Mouse (Mus musculus): Measurements from ENCODE around the gene Gm42791. TPM values are rescaled to one million over a fixed set of nuclear protein-coding genes. Genes with fewer than 3 reads are reported as not detected.

Gene Gm42791
- 1 to 10 TPM; 2.1 to 2.7 (median 2.5) TPM for total RNA-seq (2022)

DNA sequence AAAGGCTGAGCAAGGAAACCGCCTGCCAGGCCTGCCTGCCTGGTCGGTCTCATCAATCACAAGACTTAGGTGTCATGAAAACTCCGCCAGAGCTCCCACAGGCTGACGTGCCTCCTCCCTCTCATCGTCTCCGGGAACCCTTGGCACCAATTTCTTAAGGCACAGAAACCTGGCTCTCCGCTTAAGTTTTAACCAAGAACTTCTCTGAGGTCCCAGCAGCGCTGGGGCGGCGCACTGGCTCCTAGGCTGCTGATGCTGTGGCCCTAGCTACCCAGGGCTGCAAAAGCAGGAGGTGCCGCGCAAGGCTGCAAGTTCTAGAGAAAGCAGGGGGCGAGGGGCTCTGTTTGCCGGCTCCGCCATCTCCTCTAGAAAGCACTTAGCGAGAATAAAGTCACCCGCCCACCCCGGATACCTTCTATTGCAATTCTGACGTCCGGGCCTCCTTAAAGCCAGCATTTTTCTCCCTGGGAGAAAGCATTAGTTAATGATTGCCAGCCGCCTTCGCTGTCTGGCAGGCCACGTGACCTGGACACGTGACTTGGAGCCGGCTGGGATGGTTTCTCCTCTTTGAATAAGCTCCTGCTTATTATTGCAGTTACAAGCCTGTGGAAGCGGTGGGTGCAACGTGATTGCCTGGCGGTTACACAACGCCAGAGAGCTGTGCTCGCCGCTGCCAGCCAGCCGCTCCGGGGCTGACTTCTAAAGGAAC is at the start of gene Gm42791:
Gene Gm42791, minus strand, starts transcription at position 442 of the 709 bp plus-strand sequence.
- peak; percentile 95 to 97 for DNase-seq (ENCODE audit: low spot score in 2 of 2)

DNA sequence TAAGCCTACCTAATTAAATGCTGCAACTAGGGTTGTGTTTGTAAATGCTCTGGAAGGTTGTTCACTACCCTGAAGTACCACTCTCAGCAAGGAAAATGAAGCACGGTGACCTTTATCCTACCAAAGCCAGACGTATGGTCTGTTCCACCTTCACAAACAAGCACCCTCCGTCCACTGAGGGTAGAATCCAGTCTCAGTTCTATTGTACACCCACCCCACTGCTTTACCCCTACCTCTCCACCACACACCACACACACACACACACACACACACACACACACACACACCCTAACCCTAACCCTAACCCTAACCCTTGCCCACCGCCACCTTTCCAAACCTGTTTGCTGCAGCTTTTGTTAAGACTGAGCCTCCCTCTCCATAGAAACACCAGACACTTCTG is 49.1 kb upstream of the Gm42791 start:
- DNase-seq (ENCODE audit: low spot score in 2 of 2), result no peak

DNA sequence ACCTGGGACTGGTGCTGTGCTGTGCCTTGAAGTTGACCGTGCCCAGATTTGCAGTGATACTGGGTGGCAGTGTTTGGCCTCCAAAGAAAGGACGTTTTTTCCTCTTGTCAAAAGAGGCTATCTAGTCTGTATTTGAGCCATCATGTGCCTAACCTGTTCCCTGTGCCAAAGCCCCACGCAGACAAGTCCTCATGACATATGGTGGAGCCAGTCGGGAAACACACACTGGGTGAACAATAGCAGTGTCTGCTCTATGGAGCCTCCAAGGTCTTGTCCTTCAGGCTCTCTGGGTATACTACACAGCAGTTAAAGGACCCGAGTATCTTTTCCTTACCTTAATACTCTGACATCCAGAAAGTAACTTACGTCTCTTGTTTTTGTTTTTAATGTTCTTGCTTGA is 48.3 kb upstream of the Gm42791 start:
- no peak for DNase-seq (ENCODE audit: low spot score in 2 of 2)

DNA sequence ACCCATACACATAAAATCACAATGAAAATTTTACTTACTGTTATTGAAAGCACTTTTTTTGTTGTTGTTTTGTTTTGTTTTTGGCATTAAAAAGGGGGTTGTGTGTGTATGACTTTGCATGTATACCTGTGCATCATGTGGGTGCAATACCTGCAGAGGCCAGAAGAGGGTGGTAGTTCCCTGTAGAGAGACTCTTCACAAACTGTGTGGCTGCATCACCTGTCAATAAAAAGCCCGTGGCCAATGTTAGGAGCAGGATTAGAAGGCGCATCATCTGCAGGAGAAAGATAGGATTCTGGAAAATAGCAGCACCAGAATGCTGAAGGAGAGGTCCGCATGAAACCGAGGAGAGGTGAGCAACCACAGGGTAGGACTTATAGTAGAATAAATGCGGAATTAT is 44.9 kb upstream of the Gm42791 start:
- no peak for DNase-seq (ENCODE audit: low spot score in 2 of 2)

DNA sequence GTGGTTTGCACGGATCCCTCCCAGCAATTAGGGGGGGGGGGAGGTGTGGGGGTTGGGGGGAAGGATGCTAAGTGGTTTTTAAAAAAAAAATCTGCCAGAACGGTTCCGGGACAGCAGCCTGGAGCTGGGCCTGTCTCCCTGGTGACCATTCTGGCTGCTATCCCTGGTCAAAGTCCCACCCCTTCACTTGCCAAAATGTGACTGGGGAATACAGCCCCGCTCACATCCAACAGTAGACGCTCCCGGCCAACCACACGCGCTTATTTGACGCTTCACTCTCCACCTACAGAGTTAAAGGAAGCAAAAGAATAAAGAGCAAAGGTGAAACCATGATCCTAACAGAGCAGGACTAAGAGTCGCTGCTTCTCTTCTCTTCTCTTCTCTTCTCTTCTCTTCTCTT is 42.8 kb upstream of the Gm42791 start:
- DNase-seq (ENCODE audit: low spot score in 2 of 2), result peak; percentile 34 to 58

DNA sequence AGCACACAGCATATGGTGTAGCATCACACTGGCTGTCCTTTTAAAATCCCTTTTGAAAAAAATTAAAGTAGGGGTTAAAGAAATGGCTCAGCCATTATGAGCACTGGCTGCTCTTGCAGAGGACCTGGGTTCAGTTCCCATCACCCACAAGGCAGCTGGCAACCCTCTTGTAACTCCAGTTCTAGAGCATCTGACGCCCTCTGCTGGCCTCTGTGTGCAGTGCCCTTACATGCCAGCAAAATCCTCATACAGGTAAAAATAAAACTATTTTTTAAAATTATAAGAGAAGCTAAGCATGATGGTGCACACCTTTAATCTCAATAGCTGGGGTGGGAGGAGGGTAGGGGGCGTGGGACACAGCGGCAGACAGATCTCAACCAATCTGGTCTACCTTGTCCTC is 42.0 kb upstream of the Gm42791 start:
- no peak for DNase-seq (ENCODE audit: low spot score in 2 of 2)

DNA sequence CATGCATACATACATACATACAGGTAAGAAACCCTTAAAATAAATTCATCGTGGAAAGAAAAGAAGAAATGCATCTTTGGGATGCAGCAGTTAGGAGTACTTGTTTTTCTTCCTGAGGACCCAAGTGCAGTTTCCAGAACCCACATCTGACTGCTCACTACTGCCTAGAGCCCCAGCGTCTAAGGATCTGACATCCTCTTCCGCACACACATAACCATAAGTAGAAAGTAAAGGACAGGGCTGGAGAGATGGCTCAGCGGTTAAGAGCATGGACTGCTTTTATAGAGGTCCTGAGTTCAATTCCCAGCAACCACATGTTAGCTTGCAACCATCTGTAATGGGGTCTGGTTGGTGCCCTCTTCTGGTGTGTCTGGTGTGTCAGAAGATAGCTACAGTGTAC is 37.5 kb upstream of the Gm42791 start:
- no peak for DNase-seq (ENCODE audit: low spot score in 2 of 2)

DNA sequence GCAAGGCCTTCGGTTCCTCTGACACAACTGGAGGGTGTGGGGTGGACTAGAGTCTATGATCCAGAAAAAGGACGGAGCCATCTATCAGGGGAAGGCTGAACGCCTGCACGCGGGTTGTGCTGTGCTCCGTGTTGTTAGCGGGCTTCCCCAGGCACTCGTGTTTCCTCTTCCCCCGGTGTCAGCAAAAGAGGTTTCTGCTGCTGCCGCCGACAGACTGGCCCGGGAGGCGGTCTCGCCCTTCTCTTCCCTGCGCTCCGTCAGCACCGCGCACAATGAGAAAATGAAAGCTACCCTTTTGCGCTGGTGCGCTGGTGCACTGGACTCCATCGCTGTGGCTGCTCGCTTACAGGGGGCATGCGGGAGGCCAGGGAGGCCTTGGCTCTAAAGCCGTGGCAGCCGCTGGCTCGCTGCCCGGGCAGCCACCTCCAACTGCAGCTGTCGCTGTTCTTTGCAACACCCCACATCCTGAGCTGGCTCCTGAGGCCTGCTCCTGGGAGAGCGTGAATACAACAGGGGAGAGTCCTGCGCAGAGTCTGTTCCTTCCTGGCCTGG is 36.3 kb upstream of the Gm42791 start:
- peak; percentile 56 to 70 for DNase-seq (ENCODE audit: low spot score in 2 of 2)

DNA sequence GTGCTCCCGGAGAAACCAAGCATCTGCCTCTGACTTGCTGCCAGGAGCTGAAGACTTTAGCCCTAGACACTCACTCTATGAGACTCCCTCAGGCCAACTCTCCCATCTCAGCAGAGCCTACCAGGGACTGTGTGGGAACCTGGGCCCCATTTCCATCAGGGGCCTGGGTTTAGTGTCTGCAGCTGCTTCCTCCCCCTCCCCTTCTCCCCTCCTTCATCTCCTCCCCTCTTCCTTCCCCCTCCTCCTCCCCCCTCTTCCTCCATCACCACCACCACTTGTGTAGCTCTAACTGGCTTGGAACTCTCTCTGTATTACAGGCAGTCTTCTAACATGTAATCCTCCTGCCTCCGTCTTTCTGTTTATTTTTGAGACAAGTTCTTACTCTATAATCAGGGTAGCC is 35.2 kb upstream of the Gm42791 start:
- no peak for DNase-seq (ENCODE audit: low spot score in 2 of 2)

DNA sequence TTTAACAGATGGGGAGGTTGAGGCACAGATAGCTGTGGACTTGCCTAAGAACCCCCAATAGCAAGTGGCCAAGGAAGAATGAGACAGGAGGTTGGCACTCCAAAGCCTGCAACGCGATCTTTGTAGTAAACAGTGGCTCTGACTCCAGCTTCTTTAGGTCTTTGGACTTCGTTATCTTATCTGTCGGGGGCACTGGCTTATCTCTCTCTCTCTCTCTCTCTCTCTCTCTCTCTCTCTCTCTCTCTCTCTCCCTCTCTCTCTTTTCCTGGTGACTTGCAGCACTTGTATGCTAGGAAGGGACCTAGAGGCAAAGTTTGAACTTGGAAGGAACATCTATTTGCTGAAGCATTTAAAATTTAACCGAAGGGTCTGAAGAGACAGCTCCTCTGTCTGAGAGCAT is 33.4 kb upstream of the Gm42791 start:
- DNase-seq (ENCODE audit: low spot score in 2 of 2), result no peak

DNA sequence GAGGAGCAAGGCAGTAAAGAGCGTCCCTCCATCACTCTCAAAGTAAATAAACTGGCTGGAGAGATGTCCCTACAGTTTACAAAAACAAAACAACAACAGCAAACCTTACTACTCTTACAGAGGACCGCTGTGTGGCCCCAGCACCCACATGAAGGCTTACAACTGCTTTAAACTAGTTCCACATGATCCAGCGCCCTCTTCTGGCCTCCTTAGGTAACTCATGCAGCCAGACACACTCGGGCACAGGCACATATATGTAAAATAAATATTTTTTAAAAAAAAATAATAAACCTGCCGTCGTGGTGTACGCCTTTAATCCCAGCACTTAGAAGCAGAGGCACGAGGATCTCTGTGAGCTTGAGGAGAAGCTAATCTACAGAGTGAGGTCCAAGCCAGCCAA is 32.4 kb upstream of the Gm42791 start:
- no peak for DNase-seq (ENCODE audit: low spot score in 2 of 2)

DNA sequence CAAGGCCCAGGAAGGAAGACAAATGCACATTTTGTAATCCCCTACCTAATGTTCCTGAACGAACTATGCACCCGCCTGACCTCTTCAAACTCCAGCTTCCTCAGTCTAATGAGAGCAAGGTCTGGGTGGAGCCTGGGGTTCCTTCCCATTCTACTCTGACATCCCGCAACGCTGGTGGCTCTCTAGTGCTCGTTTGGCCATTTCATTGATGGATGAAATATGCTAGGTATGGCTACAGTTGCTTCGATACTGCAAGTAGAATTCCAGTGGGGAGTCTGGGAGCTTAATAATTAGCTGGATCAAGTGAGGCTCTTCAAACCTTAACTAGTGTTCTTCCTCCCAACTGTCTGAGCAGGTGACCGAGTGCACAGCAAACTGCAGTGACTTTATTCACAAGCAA is 26.2 kb upstream of the Gm42791 start:
- no peak for DNase-seq (ENCODE audit: low spot score in 2 of 2)

DNA sequence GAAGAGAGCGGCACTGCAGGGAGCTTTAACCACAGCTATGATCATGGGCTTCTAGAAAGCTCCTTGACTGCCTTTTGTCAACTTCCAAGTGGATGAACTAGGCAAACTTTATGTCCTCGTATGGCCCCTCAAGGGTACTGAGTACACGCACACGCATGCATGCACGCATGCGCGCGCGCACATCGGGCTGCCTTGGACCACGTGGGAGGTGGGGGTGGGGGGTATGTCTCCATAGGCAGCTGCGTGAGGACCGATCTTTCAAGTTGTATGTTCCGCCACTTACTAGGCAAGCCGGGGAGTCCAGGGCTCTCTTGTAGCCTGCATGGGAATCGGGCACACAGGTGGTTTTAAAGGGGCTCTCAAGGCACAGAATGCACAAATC is 25.7 kb upstream of the Gm42791 start:
- no peak for DNase-seq (ENCODE audit: low spot score in 2 of 2)

DNA sequence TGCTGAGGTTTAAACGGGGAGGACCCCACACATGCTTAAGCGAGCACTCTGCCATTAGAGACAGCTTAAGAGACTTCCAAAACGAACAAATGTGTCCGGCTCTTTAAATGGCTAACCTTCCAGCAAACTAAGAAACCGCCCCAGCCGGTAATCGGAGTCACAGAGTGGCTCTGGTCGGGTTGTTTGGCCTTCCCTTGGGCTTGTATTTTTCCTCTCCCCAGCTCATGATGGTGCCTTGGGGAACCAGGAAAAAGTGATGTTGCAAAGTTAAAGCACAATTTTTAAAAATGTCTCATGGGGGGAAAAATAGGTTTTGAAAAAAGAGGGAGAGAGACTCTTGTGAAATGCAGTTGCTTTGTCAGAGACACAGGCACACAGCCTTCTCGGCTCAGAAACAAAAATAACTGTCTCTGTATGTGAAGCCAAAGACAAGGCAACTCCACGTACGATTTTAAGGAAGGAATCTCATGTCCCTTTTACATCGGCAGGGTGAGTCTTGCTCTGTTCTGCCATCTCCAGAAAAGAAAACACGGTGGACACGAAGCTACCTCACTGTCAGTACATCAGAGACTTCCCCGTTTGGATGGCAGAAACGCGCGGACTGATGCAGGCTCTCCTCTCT is 25.2 kb upstream of the Gm42791 start:
- DNase-seq (ENCODE audit: low spot score in 2 of 2), result no peak

DNA sequence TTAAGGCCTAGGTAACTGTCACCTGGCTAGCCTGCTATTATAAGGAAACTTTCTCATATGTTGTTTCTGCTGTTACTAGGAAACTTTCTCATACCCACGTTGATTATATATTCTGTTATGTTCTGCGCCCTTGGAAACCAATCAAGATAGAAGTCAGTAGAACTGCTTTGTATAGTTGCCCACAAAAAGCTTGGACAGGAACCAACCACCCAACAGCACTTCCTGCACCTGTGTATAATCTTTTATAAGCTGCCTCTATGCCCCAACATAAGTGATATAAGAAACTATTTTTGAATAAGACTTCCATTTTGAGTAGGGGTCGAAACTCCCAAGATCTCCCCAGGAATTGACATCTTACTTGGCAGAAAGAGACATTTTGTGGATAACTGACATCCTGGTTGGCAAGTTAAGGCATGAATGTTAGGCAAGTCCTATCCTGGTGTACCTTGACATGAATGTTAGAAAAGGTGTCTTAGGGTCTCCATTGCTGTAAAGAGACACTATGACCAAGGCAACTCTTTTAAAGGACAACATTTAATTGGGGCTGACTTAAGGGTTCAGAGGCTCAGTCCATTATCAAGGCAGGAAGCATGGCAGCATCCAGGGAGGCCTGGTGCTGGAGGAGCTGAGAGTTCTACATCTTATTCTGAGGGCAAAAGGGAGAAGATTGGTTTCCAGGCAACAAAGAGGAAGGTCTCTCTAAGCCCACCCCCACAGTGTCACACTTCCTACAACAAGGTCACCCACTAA is 22.9 kb upstream of the Gm42791 start:
- DNase-seq (ENCODE audit: low spot score in 2 of 2), result no peak

DNA sequence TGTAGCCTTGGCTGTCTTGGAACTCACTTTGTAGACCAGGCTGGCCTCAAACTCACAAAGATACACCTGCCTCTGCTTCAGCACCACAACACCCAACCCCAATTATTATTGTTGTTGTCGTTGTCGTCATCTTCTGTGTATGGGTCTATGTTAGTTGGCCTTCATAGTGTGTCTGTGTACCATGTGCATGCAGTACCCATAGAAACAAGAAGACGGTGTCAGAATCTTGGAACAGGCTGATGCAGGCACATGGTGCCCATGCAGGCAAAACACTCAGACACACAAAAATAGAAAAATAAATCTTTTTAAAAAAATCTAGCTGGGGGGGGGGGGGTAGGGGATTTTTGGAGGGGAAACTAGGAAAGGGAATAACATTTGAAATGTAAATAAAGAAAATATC is 22.2 kb upstream of the Gm42791 start:
- no peak for DNase-seq (ENCODE audit: low spot score in 2 of 2)

DNA sequence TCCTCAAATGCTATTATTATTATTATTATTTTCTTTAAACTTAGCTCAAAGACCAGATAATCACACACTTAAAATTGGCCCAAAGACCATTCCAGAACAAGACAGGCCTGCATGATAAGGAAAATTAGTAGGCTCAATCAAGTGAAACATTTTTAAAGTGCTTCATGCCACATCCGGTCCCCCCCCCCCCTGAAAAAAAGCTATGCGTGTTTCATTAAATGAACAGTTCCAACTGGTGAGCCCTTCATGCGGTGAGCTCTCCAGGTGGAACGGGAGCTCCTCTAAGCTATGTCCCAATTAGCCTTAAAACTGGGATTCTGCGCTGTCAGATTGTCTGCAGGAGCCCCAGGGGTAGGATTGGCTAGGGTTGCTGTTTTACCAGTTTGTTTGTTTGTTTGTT is 21.3 kb upstream of the Gm42791 start:
- no peak for DNase-seq (ENCODE audit: low spot score in 2 of 2)

DNA sequence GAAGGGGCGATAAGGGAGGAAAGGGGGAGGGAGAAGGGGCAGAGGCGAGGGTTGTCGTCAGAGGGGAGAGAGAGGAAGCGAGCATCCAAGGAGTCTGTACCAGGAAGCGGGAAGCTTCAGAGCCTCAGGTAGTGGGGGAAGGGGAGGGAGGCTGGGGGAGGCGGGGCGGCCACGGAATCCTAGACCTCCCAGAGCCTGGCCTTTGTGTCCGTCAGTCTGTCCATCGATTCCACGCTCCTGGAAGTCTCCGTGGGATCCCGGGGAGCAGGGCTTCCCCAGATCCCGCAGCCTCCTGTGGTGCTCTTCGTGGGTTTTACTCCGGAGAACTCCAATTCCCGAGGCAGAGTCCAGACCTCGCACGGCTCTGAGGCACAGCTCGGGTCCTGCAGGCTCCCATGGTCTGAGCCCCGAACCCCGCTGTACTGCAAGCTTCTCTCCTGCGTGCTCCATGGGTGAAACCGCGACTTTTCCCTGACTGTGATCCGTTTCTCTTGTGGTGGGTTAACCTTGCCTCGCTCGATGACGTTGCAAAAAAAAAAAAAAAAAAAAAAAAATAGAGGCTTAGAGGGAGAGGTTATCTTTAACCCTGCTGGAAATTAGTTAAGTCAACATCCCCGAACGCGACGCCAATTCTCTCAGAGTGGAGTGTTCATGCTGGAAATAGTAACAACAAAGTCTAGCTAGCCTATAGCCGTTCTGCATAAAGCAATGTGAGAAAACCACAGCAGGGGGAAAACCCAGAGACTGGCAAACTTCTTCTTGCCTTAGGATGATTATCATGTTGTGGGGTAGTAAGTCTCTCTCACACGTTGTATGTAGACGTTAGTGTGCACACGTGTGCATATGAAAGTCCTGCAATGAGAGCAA is 20.6 kb upstream of the Gm42791 start:
- DNase-seq (ENCODE audit: low spot score in 2 of 2), result no peak

DNA sequence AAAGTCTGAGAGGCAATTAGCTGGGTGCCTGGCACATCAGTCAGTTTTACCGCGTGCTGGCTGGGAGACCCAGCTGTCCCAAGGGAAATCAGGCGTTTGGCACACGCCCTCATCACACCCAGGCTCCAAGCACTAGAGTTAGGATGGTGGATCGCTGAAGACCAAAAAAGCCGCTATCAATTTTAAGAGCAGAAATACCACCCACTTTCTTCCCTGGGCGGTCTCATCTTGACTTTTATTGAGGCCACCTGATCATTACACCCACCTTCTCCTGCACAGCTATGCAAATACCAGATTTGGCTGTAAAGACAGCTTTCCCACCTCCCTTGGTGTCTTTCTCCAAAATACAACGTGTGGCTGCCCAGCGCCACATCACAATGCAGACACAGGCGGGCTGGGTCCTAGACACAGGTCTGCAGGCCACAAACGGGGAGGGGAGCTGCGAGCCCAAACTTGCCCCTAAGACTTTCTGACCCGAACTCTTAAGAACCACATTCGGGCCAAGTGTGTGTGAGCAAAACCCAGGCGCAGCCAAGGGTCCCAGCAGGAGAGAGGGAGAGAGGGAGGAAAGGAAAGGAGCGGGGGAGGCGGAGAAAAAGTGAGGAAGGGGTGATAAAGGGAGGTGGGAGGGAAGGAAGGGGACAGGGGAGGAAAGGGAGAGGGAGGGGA is 19.8 kb upstream of the Gm42791 start:
- DNase-seq (ENCODE audit: low spot score in 2 of 2), result no peak

DNA sequence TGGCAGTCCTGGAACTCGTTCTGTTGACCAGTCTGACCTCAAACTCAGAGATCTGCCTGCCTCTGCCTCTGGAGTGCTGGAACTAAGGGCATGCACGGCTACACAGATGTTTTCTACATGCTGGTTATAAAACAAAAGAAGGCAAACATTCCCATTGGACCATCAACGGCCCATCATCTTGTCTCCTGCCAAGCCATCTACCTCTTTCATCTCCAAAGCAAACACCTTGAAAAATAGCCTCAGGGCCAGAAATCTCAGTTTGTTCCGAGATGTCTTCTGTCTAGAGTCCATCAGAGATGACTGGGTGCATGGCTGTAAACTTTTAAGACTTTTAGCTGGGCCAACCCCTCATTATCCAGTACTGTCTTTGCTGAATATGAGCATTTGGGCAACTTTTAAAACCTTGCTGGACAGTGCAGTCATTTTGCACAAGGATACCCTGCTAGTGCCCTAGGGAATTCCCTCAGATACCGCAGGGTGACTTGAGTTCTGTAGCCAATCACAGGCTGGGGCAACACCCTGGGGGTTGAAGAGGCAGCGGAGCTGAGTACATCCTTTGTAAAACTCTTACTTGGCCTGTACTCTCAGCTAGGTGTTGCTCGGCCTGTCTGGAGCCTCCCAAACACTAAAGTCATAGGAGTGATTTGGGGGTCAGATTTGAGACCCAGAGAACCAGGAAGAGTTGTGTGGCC is 19.0 kb upstream of the Gm42791 start:
- no peak for DNase-seq (ENCODE audit: low spot score in 2 of 2)
